Mouse (Mus musculus): ENCODE measurements at regions not wholly inside any gene's neighbourhood (a gene's known extent, or its start where the extent isn't known, plus 50 kb on each side); places are given as distances from the start of the nearest gene placed in this dataset.

- TF ChIP-seq CTCF (IDR thresholded peaks at IDR 0.05; ENCODE audit: borderline replicate concordance, insufficient read depth, low read depth, low read length) (no peak), POLR2A (IDR thresholded peaks at IDR 0.05; ENCODE audit: borderline replicate concordance, insufficient read depth, low read length) (no peak)
Measured at GRCm38 (mm10) chr19:14226521-14226920, 313.2 kb downstream of the Olfr1505 start.
